Mouse (Mus musculus): ENCODE data around the gene Ehmt2. TPM values are rescaled to one million over a fixed set of nuclear protein-coding genes. Genes with fewer than 3 reads are reported as not detected.
A peak's percentile ranks its signal among the peaks of the same experiment; 100 is the strongest.
"Not testable (repeated sequence)": the region's sequence is repeated elsewhere in the genome, so short reads cannot be mapped to it uniquely, and the experiment has no call there.

Gene Ehmt2
- polyA plus RNA-seq, 1 experiment from 2014 or later, result 93.7 TPM

GRCm38 (mm10) chr17:34949553-34949969 is 51.3 kb downstream of the Ehmt2 start:
- Histone ChIP-seq H3K36me3 (peaks cover 22% of the 10 kb centered on the region), H3K4me3 (replicated peaks) (no peak overlapping the region), H3K4me1 (peaks cover 20% of the 10 kb centered on the region), H3K27ac (peak overlapping the region; percentile 93), H3K9ac (no peak overlapping the region), H3K9me3 (replicated peaks) (no peaks in the 10 kb centered on the region), H3K27me3 (no peaks in the 10 kb centered on the region), H3K4me2 (no peak overlapping the region)
- ATAC-seq (replicated peaks; ENCODE audit: low FRiP score), result no peak
- 48% methylated on average over 4 of the region's 4 CpGs for WGBS

- H3K4me2 ChIP-seq, result peak overlapping the region; percentile 82
- H3K4me1 ChIP-seq, result peaks cover 18% of the 10 kb centered on the region
- WGBS, result 17% methylated on average over 10 of the region's 10 CpGs
- H3K27ac ChIP-seq, result peak overlapping the region; percentile 93
- H3K9me3 ChIP-seq (replicated peaks), result no peaks in the 10 kb centered on the region
- ATAC-seq (replicated peaks; ENCODE audit: low FRiP score), result no peak
- peaks cover 22% of the 10 kb centered on the region for H3K36me3 ChIP-seq
- H3K9ac ChIP-seq, result peak overlapping the region; percentile 91
- H3K4me3 ChIP-seq (replicated peaks), result peak overlapping the region; percentile 98
- H3K27me3 ChIP-seq, result peaks cover 8% of the 10 kb centered on the region; the same call in 1 of the 2 replicates
These were observed 52.5 kb downstream of the Ehmt2 start for GRCm38 (mm10) chr17:34950514-34951455.

- peaks cover 22% of the 10 kb centered on the region for H3K36me3 ChIP-seq
- WGBS, result 1% methylated on average over 29 of the region's 29 CpGs
- no peak; the same call in 1 of the 2 replicates for ATAC-seq (replicated peaks; ENCODE audit: low FRiP score)
- H3K27me3 ChIP-seq, result peaks cover 8% of the 10 kb centered on the region; the same call in 1 of the 2 replicates
- H3K4me3 ChIP-seq (replicated peaks), result peak overlapping the region; percentile 98
- peak overlapping the region; percentile 82 for H3K4me2 ChIP-seq
- H3K27ac ChIP-seq, result peak overlapping the region; percentile 93
- H3K4me1 ChIP-seq, result peaks cover 18% of the 10 kb centered on the region
- no peaks in the 10 kb centered on the region for H3K9me3 ChIP-seq (replicated peaks)
- H3K9ac ChIP-seq, result peak overlapping the region; percentile 91
These were observed 53.5 kb downstream of the Ehmt2 start for GRCm38 (mm10) chr17:34951636-34952377.

GRCm38 (mm10) chr17:34952378-34953040 is 54.2 kb downstream of the Ehmt2 start:
- WGBS, result under 1% methylated on average over 23 of the region's 23 CpGs
- peak overlapping the region; percentile 93 for H3K27ac ChIP-seq
- H3K4me2 ChIP-seq, result peak overlapping the region; percentile 82
- peaks cover 22% of the 10 kb centered on the region for H3K36me3 ChIP-seq
- H3K9me3 ChIP-seq (replicated peaks), result no peaks in the 10 kb centered on the region
- peaks cover 8% of the 10 kb centered on the region; the same call in 1 of the 2 replicates for H3K27me3 ChIP-seq
- H3K4me1 ChIP-seq, result peaks cover 18% of the 10 kb centered on the region
- peak overlapping the region; percentile 91 for H3K9ac ChIP-seq
- peak; percentile 78 for ATAC-seq (replicated peaks; ENCODE audit: low FRiP score)
- H3K4me3 ChIP-seq (replicated peaks), result peak overlapping the region; percentile 98

GRCm38 (mm10) chr17:34953258-34953657 is 55.0 kb downstream of the Ehmt2 start:
- peak overlapping the region; percentile 93 for H3K27ac ChIP-seq
- 0 out of 2 replicates have a peak overlapping the region, but pooled peaks have one; percentile 82 for H3K4me2 ChIP-seq
- peaks cover 18% of the 10 kb centered on the region for H3K4me1 ChIP-seq
- peaks cover 22% of the 10 kb centered on the region for H3K36me3 ChIP-seq
- 85% methylated on average over 3 of the region's 3 CpGs for WGBS
- ATAC-seq (replicated peaks; ENCODE audit: low FRiP score), result no peak
- peak overlapping the region; percentile 91; the same call in 1 of the 2 replicates for H3K9ac ChIP-seq
- no peaks in the 10 kb centered on the region for H3K9me3 ChIP-seq (replicated peaks)
- H3K4me3 ChIP-seq (replicated peaks), result peak overlapping the region; percentile 98; the same call in 1 of the 2 replicates
- peaks cover 8% of the 10 kb centered on the region; the same call in 1 of the 2 replicates for H3K27me3 ChIP-seq

DNA sequence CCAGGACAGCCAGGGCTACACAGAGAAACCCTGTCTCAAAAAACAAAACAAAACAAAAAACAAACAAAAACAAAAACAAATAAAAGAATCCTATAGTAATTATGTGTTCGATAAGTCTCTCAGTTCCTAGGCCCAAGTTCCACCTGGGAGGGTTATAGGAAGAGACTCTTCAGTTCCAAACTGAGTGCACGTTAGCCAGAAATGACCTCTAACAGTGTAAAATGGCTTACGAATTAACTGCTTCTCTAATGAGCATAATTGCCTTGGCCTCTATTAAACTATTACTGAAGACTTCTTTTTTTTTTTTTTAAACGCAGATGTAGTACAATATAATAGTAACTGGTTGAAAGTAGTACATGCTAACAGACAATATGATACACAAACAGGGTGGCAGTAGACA is 55.6 kb downstream of the Ehmt2 start:
- Histone ChIP-seq H3K9me3 (replicated peaks) (no peaks in the 10 kb centered on the region), H3K4me1 (peaks cover 18% of the 10 kb centered on the region), H3K36me3 (peaks cover 22% of the 10 kb centered on the region), H3K9ac (no peak overlapping the region), H3K27me3 (peaks cover 8% of the 10 kb centered on the region; the same call in 1 of the 2 replicates), H3K27ac (no peak overlapping the region), H3K4me3 (replicated peaks) (no peak overlapping the region), H3K4me2 (no peak overlapping the region)
- ATAC-seq (replicated peaks; ENCODE audit: low FRiP score), result no peak
- WGBS, result 81% methylated on average over 4 of the region's 4 CpGs

DNA sequence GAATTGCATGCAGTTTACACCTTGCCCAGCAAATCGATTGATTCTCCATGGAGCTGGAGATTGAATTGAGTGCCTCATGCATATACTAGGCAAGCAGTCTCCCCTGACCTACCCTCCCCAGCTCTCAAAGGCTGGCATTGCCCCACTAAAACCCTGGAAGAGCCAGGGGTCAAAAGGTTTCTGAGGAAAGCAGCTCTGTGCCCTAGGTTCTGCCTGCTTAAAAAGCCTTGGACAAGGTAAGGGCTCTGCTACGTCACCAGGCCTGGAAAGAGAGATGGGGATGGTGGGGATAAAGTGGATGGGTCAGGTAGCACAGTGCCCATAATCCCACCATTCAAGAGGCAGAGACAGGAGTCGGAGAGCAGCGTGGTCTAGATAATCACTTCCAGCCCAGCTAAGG is 56.6 kb downstream of the Ehmt2 start:
- peaks cover 16% of the 10 kb centered on the region for H3K36me3 ChIP-seq
- H3K4me1 ChIP-seq, result peaks cover 22% of the 10 kb centered on the region
- no peak overlapping the region for H3K4me2 ChIP-seq
- no peak overlapping the region for H3K27ac ChIP-seq
- 92% methylated on average over 4 of the region's 4 CpGs for WGBS
- no peak for ATAC-seq (replicated peaks; ENCODE audit: low FRiP score)
- peaks cover 8% of the 10 kb centered on the region; the same call in 1 of the 2 replicates for H3K27me3 ChIP-seq
- H3K9me3 ChIP-seq (replicated peaks), result no peaks in the 10 kb centered on the region
- H3K9ac ChIP-seq, result no peak overlapping the region
- no peak overlapping the region for H3K4me3 ChIP-seq (replicated peaks)

- Histone ChIP-seq H3K27ac (no peak overlapping the region), H3K9ac (no peak overlapping the region), H3K27me3 (peaks cover 8% of the 10 kb centered on the region; the same call in 1 of the 2 replicates), H3K4me3 (replicated peaks) (no peak overlapping the region), H3K4me2 (no peak overlapping the region), H3K36me3 (peaks cover 5% of the 10 kb centered on the region), H3K4me1 (peaks cover 22% of the 10 kb centered on the region), H3K9me3 (replicated peaks) (no peaks in the 10 kb centered on the region)
- no peak for ATAC-seq (replicated peaks; ENCODE audit: low FRiP score)
- 79% methylated on average over 3 of the region's 3 CpGs for WGBS
These were observed 57.6 kb downstream of the Ehmt2 start for GRCm38 (mm10) chr17:34955884-34956283.

DNA sequence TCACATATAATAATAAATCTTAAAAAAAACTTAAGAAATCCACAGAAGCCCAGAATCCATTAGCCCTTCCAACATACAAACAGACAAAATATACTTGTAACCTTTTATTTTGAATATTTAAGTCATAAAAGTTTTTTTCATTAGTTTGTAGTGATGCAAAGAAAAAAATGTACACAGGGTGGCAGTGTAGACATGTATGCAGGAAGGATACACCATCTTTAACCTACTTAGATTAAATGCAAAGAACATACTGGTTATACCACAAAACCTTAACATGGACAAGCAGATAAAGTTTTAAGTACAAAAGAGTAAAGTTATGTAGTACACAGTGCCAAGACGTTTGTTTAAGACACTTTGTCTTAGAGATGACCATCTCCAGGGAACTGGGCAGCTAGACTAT is 58.1 kb downstream of the Ehmt2 start:
- Histone ChIP-seq H3K9ac (no peak overlapping the region), H3K4me3 (replicated peaks) (no peak overlapping the region), H3K27me3 (peaks cover 8% of the 10 kb centered on the region; the same call in 1 of the 2 replicates), H3K4me1 (peaks cover 17% of the 10 kb centered on the region), H3K9me3 (replicated peaks) (no peaks in the 10 kb centered on the region), H3K27ac (no peak overlapping the region), H3K36me3 (peaks cover 2% of the 10 kb centered on the region), H3K4me2 (no peak overlapping the region)
- 46% methylated on average over 1 of the region's 1 CpGs for WGBS
- ATAC-seq (replicated peaks; ENCODE audit: low FRiP score), result no peak

- not testable (repeated sequence) for H3K27ac ChIP-seq; ATAC-seq (replicated peaks; ENCODE audit: low FRiP score); H3K4me3 ChIP-seq (replicated peaks); H3K9ac ChIP-seq; H3K36me3 ChIP-seq; H3K27me3 ChIP-seq; H3K9me3 ChIP-seq (replicated peaks)
- H3K4me2 ChIP-seq, result peak overlapping the region; percentile 35
- WGBS, result 16% methylated on average over 34 of the region's 40 CpGs
- peaks cover 25% of the 10 kb centered on the region for H3K4me1 ChIP-seq
These were observed 59.0 kb downstream of the Ehmt2 start for GRCm38 (mm10) chr17:34957291-34957690.

DNA sequence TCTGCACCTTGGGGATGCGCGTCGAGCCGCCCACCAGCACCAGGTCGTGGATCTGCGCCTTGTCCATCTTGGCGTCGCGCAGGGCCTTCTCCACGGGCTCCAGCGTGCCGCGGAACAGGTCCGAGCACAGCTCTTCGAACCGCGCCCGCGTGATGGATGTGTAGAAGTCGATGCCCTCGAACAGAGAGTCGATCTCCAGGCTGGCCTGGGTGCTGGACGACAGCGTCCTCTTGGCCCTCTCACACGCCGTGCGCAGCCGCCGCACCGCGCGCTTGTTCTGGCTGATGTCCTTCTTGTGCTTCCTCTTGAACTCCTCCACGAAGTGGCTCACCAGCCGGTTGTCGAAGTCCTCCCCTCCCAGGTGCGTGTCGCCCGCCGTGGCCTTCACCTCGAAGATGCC is 59.7 kb downstream of the Ehmt2 start:
- not testable (repeated sequence) for H3K4me3 ChIP-seq (replicated peaks); H3K36me3 ChIP-seq; H3K27me3 ChIP-seq; H3K9ac ChIP-seq; ATAC-seq (replicated peaks; ENCODE audit: low FRiP score); H3K9me3 ChIP-seq (replicated peaks); H3K4me2 ChIP-seq; H3K27ac ChIP-seq
- H3K4me1 ChIP-seq, result peaks cover 23% of the 10 kb centered on the region
- WGBS, result 29% methylated on average over 28 of the region's 40 CpGs

All from kidney, embryonic 15.5 days (tissue).